Mouse (Mus musculus): ENCODE measurements around the gene Zfp536. TPM values are rescaled to one million over a fixed set of nuclear protein-coding genes. Genes with fewer than 3 reads are reported as not detected.
A peak's percentile ranks its signal among the peaks of the same experiment; 100 is the strongest.

Gene Zfp536
- polyA plus RNA-seq, 1 experiment from 2014 or later: 9.0 TPM

GRCm38 (mm10) chr7:37593566-37593965 is 179.9 kb downstream of the Zfp536 start:
- Histone ChIP-seq H3K9me3 (ENCODE audit: low read length) (no peaks in the 10 kb centered on the region), H3K27me3 (ENCODE audit: insufficient read depth, low read length) (no peaks in the 10 kb centered on the region), H3K36me3 (ENCODE audit: insufficient read depth, low read length) (no peaks in the 10 kb centered on the region), H3K9ac (replicated peaks; ENCODE audit: low read length) (no peak overlapping the region), H3K4me3 (ENCODE audit: low read length) (no peak overlapping the region), H3K4me2 (replicated peaks; ENCODE audit: low read depth, low read length) (no peak overlapping the region), H3K4me1 (ENCODE audit: insufficient read depth, low read length) (no peaks in the 10 kb centered on the region), H3K27ac (ENCODE audit: low read length) (no peak overlapping the region)
- 91% methylated on average over 6 of the region's 6 CpGs for WGBS
- ATAC-seq (ENCODE audit: low FRiP score, low TSS enrichment): no peak

- no peak overlapping the region for H3K4me3 ChIP-seq (ENCODE audit: low read length)
- no peak overlapping the region for H3K9ac ChIP-seq (replicated peaks; ENCODE audit: low read length)
- no peak overlapping the region for H3K4me2 ChIP-seq (replicated peaks; ENCODE audit: low read depth, low read length)
- ATAC-seq (ENCODE audit: low FRiP score, low TSS enrichment): no peak
- no peaks in the 10 kb centered on the region for H3K9me3 ChIP-seq (ENCODE audit: low read length)
- 90% methylated on average over 13 of the region's 13 CpGs for WGBS
- no peaks in the 10 kb centered on the region for H3K4me1 ChIP-seq (ENCODE audit: insufficient read depth, low read length)
- H3K27me3 ChIP-seq (ENCODE audit: insufficient read depth, low read length): no peaks in the 10 kb centered on the region
- H3K27ac ChIP-seq (ENCODE audit: low read length): no peak overlapping the region
- no peaks in the 10 kb centered on the region for H3K36me3 ChIP-seq (ENCODE audit: insufficient read depth, low read length)
Measured at GRCm38 (mm10) chr7:37586694-37587093, 186.7 kb downstream of the Zfp536 start.

GRCm38 (mm10) chr7:37581262-37581661 is 192.2 kb downstream of the Zfp536 start:
- no peak overlapping the region for H3K4me2 ChIP-seq (replicated peaks; ENCODE audit: low read depth, low read length)
- H3K4me1 ChIP-seq (ENCODE audit: insufficient read depth, low read length): peaks cover 10% of the 10 kb centered on the region; the same call in 1 of the 2 replicates
- no peaks in the 10 kb centered on the region for H3K9me3 ChIP-seq (ENCODE audit: low read length)
- H3K4me3 ChIP-seq (ENCODE audit: low read length): no peak overlapping the region
- 75% methylated on average over 3 of the region's 3 CpGs for WGBS
- no peaks in the 10 kb centered on the region for H3K27me3 ChIP-seq (ENCODE audit: insufficient read depth, low read length)
- no peaks in the 10 kb centered on the region for H3K36me3 ChIP-seq (ENCODE audit: insufficient read depth, low read length)
- ATAC-seq (ENCODE audit: low FRiP score, low TSS enrichment): no peak
- no peak overlapping the region for H3K27ac ChIP-seq (ENCODE audit: low read length)
- no peak overlapping the region for H3K9ac ChIP-seq (replicated peaks; ENCODE audit: low read length)

- WGBS: 13% methylated on average over 5 of the region's 5 CpGs
- ATAC-seq (ENCODE audit: low FRiP score, low TSS enrichment): no peak
- no peaks in the 10 kb centered on the region for H3K36me3 ChIP-seq (ENCODE audit: insufficient read depth, low read length)
- H3K9me3 ChIP-seq (ENCODE audit: low read length): no peaks in the 10 kb centered on the region
- H3K27ac ChIP-seq (ENCODE audit: low read length): no peak overlapping the region
- no peak overlapping the region for H3K9ac ChIP-seq (replicated peaks; ENCODE audit: low read length)
- H3K4me1 ChIP-seq (ENCODE audit: insufficient read depth, low read length): peaks cover 10% of the 10 kb centered on the region; the same call in 1 of the 2 replicates
- H3K4me2 ChIP-seq (replicated peaks; ENCODE audit: low read depth, low read length): no peak overlapping the region
- no peak overlapping the region for H3K4me3 ChIP-seq (ENCODE audit: low read length)
- H3K27me3 ChIP-seq (ENCODE audit: insufficient read depth, low read length): no peaks in the 10 kb centered on the region
Measured at GRCm38 (mm10) chr7:37580554-37580953, 192.9 kb downstream of the Zfp536 start.

DNA sequence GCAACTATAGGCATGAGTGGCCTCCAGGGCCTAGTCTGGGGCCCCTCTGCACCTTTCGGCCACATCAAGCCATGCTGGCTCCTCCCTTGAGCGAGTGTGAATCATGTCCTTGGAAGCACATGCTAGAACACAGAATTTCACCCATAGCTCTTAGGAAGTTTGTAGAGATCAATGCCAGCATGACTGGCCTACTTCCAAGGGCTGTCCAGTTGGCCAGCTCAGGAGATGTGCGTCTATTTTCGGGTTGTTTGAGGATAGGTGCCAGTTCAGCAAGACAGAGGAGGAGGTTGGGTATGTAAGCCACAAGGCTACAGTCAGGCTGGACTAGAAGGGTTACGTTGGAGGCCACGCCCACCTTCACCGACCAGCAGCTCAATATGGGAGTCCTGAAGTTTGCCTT is 201.4 kb downstream of the Zfp536 start:
- no peaks in the 10 kb centered on the region for H3K27me3 ChIP-seq (ENCODE audit: insufficient read depth, low read length)
- H3K4me3 ChIP-seq (ENCODE audit: low read length): no peak overlapping the region
- no peaks in the 10 kb centered on the region for H3K9me3 ChIP-seq (ENCODE audit: low read length)
- no peak for ATAC-seq (ENCODE audit: low FRiP score, low TSS enrichment)
- H3K9ac ChIP-seq (replicated peaks; ENCODE audit: low read length): no peak overlapping the region
- H3K36me3 ChIP-seq (ENCODE audit: insufficient read depth, low read length): no peaks in the 10 kb centered on the region
- H3K4me2 ChIP-seq (replicated peaks; ENCODE audit: low read depth, low read length): no peak overlapping the region
- H3K27ac ChIP-seq (ENCODE audit: low read length): no peak overlapping the region
- WGBS: 89% methylated on average over 7 of the region's 7 CpGs
- no peaks in the 10 kb centered on the region for H3K4me1 ChIP-seq (ENCODE audit: insufficient read depth, low read length)

GRCm38 (mm10) chr7:37568811-37569500 is 204.5 kb downstream of the Zfp536 start:
- Histone ChIP-seq H3K4me2 (replicated peaks; ENCODE audit: low read depth, low read length) (no peak overlapping the region), H3K4me3 (ENCODE audit: low read length) (no peak overlapping the region), H3K27me3 (ENCODE audit: insufficient read depth, low read length) (no peaks in the 10 kb centered on the region), H3K9me3 (ENCODE audit: low read length) (no peaks in the 10 kb centered on the region), H3K27ac (ENCODE audit: low read length) (no peak overlapping the region), H3K36me3 (ENCODE audit: insufficient read depth, low read length) (no peaks in the 10 kb centered on the region), H3K9ac (replicated peaks; ENCODE audit: low read length) (no peak overlapping the region), H3K4me1 (ENCODE audit: insufficient read depth, low read length) (peaks cover 16% of the 10 kb centered on the region)
- peak; percentile 47; the same call in 1 of the 2 replicates for ATAC-seq (ENCODE audit: low FRiP score, low TSS enrichment)
- WGBS: 73% methylated on average over 31 of the region's 31 CpGs

DNA sequence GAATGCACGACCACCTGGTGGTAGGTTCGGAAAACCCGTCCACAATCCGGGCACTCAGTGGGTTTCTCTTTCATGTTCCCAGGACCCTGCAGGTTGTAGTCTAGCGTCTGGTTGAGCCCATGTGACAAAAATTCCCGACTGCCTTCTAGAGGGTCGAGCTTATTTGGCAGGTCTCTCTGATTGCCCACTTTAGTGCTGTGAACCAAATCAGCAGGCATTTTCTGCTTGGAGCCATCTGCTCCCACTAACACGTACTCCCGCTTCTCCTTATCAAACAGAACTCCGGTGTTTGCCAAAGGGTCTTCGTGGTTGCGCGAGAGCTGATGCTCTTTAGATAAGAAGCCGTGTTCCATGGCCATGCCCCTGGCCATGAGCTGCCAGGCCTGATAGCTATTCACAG is 205.4 kb downstream of the Zfp536 start:
- no peak overlapping the region for H3K27ac ChIP-seq (ENCODE audit: low read length)
- peaks cover 24% of the 10 kb centered on the region for H3K4me1 ChIP-seq (ENCODE audit: insufficient read depth, low read length)
- no peak overlapping the region for H3K4me3 ChIP-seq (ENCODE audit: low read length)
- 80% methylated on average over 14 of the region's 14 CpGs for WGBS
- ATAC-seq (ENCODE audit: low FRiP score, low TSS enrichment): no peak
- no peak overlapping the region for H3K4me2 ChIP-seq (replicated peaks; ENCODE audit: low read depth, low read length)
- no peaks in the 10 kb centered on the region for H3K36me3 ChIP-seq (ENCODE audit: insufficient read depth, low read length)
- H3K9me3 ChIP-seq (ENCODE audit: low read length): no peaks in the 10 kb centered on the region
- H3K9ac ChIP-seq (replicated peaks; ENCODE audit: low read length): no peak overlapping the region
- no peaks in the 10 kb centered on the region for H3K27me3 ChIP-seq (ENCODE audit: insufficient read depth, low read length)

DNA sequence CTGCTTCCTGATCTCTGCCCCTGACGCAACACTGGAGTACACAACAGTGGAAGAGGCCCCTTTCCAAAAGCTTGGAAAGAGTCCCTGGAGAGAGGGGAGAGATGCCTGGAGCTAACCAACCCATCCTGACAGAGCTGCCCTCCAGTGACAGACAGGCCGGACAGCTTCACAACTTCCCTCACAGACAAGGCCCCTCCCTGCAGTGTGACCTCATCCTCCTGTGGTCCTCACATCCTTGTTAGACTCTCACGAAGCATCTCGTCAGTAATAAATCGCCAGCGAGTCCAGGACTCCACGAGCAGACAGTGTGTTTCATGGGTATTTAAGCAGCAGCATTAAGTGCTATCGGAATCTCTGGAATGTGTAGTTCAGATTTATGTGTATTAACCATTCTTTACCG is 207.4 kb downstream of the Zfp536 start:
- no peak overlapping the region for H3K4me3 ChIP-seq (ENCODE audit: low read length)
- peaks cover 35% of the 10 kb centered on the region for H3K4me1 ChIP-seq (ENCODE audit: insufficient read depth, low read length)
- ATAC-seq (ENCODE audit: low FRiP score, low TSS enrichment): peak; percentile 28; the same call in 1 of the 2 replicates
- no peaks in the 10 kb centered on the region for H3K9me3 ChIP-seq (ENCODE audit: low read length)
- H3K9ac ChIP-seq (replicated peaks; ENCODE audit: low read length): no peak overlapping the region
- WGBS: 4% methylated on average over 9 of the region's 9 CpGs
- no peaks in the 10 kb centered on the region for H3K36me3 ChIP-seq (ENCODE audit: insufficient read depth, low read length)
- no peaks in the 10 kb centered on the region for H3K27me3 ChIP-seq (ENCODE audit: insufficient read depth, low read length)
- H3K27ac ChIP-seq (ENCODE audit: low read length): no peak overlapping the region
- H3K4me2 ChIP-seq (replicated peaks; ENCODE audit: low read depth, low read length): peak overlapping the region; percentile 21

- no peak overlapping the region for H3K4me2 ChIP-seq (replicated peaks; ENCODE audit: low read depth, low read length)
- ATAC-seq (ENCODE audit: low FRiP score, low TSS enrichment): no peak
- peaks cover 35% of the 10 kb centered on the region for H3K4me1 ChIP-seq (ENCODE audit: insufficient read depth, low read length)
Measured at GRCm38 (mm10) chr7:37565371-37565770, 208.1 kb downstream of the Zfp536 start.

GRCm38 (mm10) chr7:37564644-37565043 is 208.8 kb downstream of the Zfp536 start:
- WGBS: 17% methylated on average over 10 of the region's 10 CpGs
- H3K9me3 ChIP-seq (ENCODE audit: low read length): no peaks in the 10 kb centered on the region
- no peak overlapping the region for H3K4me3 ChIP-seq (ENCODE audit: low read length)
- no peak overlapping the region for H3K9ac ChIP-seq (replicated peaks; ENCODE audit: low read length)
- peaks cover 35% of the 10 kb centered on the region for H3K4me1 ChIP-seq (ENCODE audit: insufficient read depth, low read length)
- no peaks in the 10 kb centered on the region for H3K36me3 ChIP-seq (ENCODE audit: insufficient read depth, low read length)
- H3K27me3 ChIP-seq (ENCODE audit: insufficient read depth, low read length): no peaks in the 10 kb centered on the region
- no peak for ATAC-seq (ENCODE audit: low FRiP score, low TSS enrichment)
- peak overlapping the region; percentile 24 for H3K4me2 ChIP-seq (replicated peaks; ENCODE audit: low read depth, low read length)
- H3K27ac ChIP-seq (ENCODE audit: low read length): no peak overlapping the region; the same call in 1 of the 2 replicates

More at GRCm38 (mm10) chr7:37565371-37565770, 208.1 kb downstream of the Zfp536 start:
- 80% methylated on average over 8 of the region's 8 CpGs for WGBS
- no peak overlapping the region for H3K9ac ChIP-seq (replicated peaks; ENCODE audit: low read length)
- H3K27ac ChIP-seq (ENCODE audit: low read length): no peak overlapping the region
- no peak overlapping the region for H3K4me3 ChIP-seq (ENCODE audit: low read length)
- no peaks in the 10 kb centered on the region for H3K36me3 ChIP-seq (ENCODE audit: insufficient read depth, low read length)
- no peaks in the 10 kb centered on the region for H3K9me3 ChIP-seq (ENCODE audit: low read length)
- no peaks in the 10 kb centered on the region for H3K27me3 ChIP-seq (ENCODE audit: insufficient read depth, low read length)

Measured in kidney, embryonic 16.5 days (tissue).